Comparison of ENCODE assay signal across 9 mouse cellular contexts in the genomic region with DNA sequence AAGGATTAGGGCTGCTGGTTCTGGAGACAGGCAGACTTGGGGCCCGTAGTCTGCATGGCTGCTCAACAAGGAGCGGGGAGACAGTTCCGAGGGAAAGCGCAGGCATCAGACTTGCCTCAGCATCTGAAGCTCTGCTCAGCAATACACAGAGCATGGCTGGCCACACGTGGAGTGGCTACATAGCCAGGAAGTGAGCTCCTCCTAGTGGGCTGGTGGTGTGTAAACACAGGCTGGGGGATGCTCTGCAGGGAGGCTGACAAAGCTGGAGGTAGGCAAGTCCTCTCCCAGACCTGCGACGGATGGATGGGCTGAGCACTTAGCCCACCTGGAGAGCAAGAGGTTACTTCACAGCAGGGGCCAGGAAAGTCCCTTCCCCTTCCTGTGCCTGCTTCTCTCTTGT. TPM values are rescaled to one million over a fixed set of nuclear protein-coding genes. Genes with fewer than 3 reads are reported as not detected.
DNase-seq lines count a peak whose midpoint lies in the region; ATAC-seq and TF ChIP-seq lines count a peak whose summit lies in the region.
"Had no signal": no experiment of that assay in that cellular context is flagged by ENCODE, and none has a peak within 500 bp of the region (broad histone marks: within the 10 kb centered on the region; RNA-seq: fewer than 3 reads in every experiment).

No protein-coding gene starts in this region.

- TF ChIP-seq CTCF in testis, adult 2 months (IDR thresholded peaks at IDR 0.05; ENCODE audit: control insufficient read depth, insufficient read depth, insufficient replicate concordance, low read depth, low read length): peak; percentile 59; the same call in 1 of the 2 replicates

- 29% methylated on average over 7 of the region's 7 CpGs for WGBS in midbrain, embryonic 14.5 days

- H3K4me2 ChIP-seq in midbrain, embryonic 14.5 days (ENCODE audit: low read length): no peak overlapping the region

- ATAC-seq in granulocyte monocyte progenitor cell, adult 5-6 weeks (replicated peaks; ENCODE audit: poor library complexity, severe bottlenecking): 0 out of 2 replicates have a peak, but pooled peaks have one; percentile 13
- ATAC-seq in midbrain, embryonic 14.5 days (ENCODE audit: low FRiP score, low TSS enrichment): peak; percentile 59; the same call in 1 of the 2 replicates

- no peak overlapping the region for H3K9ac ChIP-seq in midbrain, embryonic 14.5 days (replicated peaks; ENCODE audit: low read length)

- H3K36me3 ChIP-seq in midbrain, embryonic 14.5 days (ENCODE audit: control insufficient read depth, insufficient read depth, low read length): no peaks in the 10 kb centered on the region
- no peaks in the 10 kb centered on the region for H3K36me3 ChIP-seq in testis, adult 2 months (ENCODE audit: control insufficient read depth, insufficient read depth, low read length)

- TF ChIP-seq POLR2A in testis, adult 2 months (IDR thresholded peaks at IDR 0.05; ENCODE audit: control insufficient read depth, low read depth, low read length): no peak

- intact Hi-C loops in left cerebral cortex, postnatal 14 days (cut with DNase I): loop anchor here (2.0 kb wide), 1 partner anchor 46 kb away; no protein-coding TSS in a partner anchor

- H3K4me3 ChIP-seq in midbrain, embryonic 14.5 days (replicated peaks; ENCODE audit: low read depth, low read length): no peak overlapping the region
- no peak overlapping the region for H3K4me3 ChIP-seq in testis, adult 2 months (ENCODE audit: control insufficient read depth, low read depth, low read length)
- H3K4me3 ChIP-seq: megakaryocyte, embryonic 14.5 days had no signal

- H3K9me3 ChIP-seq in midbrain, embryonic 14.5 days (ENCODE audit: control insufficient read depth, low read length): no peaks in the 10 kb centered on the region

- H3K27me3 ChIP-seq in midbrain, embryonic 14.5 days (ENCODE audit: control insufficient read depth, insufficient read depth, low read length): no peaks in the 10 kb centered on the region
- no peaks in the 10 kb centered on the region for H3K27me3 ChIP-seq in testis, adult 2 months (ENCODE audit: control insufficient read depth, insufficient read depth, low read length)

- peaks cover 7% of the 10 kb centered on the region; the same call in 1 of the 2 replicates for H3K4me1 ChIP-seq in midbrain, embryonic 14.5 days (ENCODE audit: control insufficient read depth, insufficient read depth, low read length)
- no peaks in the 10 kb centered on the region; the same call in 1 of the 2 replicates for H3K4me1 ChIP-seq in testis, adult 2 months (ENCODE audit: control insufficient read depth, insufficient read depth, low read length)

- peak; percentile 39 to 66 for DNase-seq in adrenal gland, adult (ENCODE audit: inconsistent age in 2 of 2, low spot score in 1 of 2)
- no peak for DNase-seq in adrenal gland, postnatal 4 days (ENCODE audit: low spot score in 2 of 2)
- DNase-seq in urinary bladder, postnatal 14 days (ENCODE audit: low spot score): peak; percentile 49
- no peak for DNase-seq in urinary bladder, postnatal 25 days (ENCODE audit: low spot score)
- peak; percentile 72 to 87 for DNase-seq in left cerebral cortex, postnatal 14 days (ENCODE audit: low spot score in 2 of 2)
- peak; percentile 74 for DNase-seq in midbrain, embryonic 14.5 days

- H3K27ac ChIP-seq in midbrain, embryonic 14.5 days (replicated peaks; ENCODE audit: low read depth, low read length): no peak overlapping the region
- no peak overlapping the region for H3K27ac ChIP-seq in testis, adult 2 months (ENCODE audit: control insufficient read depth, insufficient read depth, low read depth, low read length)

RNA-seq across cellular contexts. Expression of a gene that starts 31.3 kb away (rescaled TPM):
- 1 to 10 TPM; 2.3 to 2.6 TPM for total RNA-seq in adrenal gland, postnatal 4 days (2021)
- 65.1 and 77.0 TPM in 2 replicates for total RNA-seq in granulocyte monocyte progenitor cell, adult 5-6 weeks (2014; fragmentation: Nextera tagmentation)
- 101 and 110 TPM in 2 replicates for total RNA-seq in granulocyte monocyte progenitor cell, adult 5-6 weeks (2017)
- total RNA-seq in left cerebral cortex, postnatal 14 days (2021): 1 to 10 TPM; 2.0 to 2.3 TPM
- 0.24 and 1.0 TPM in 2 replicates for polyA plus RNA-seq in midbrain, embryonic 14.5 days (2014; fragmentation: Nextera tagmentation; extraction: Ambion mirVana)
- 3.6 and 4.8 TPM in 2 replicates for polyA plus RNA-seq in testis, adult 2 months (2012; rRNA removed)

RNA-seq across cellular contexts. Expression of a gene that starts 44.2 kb away (rescaled TPM):
- 100 to 1,000 TPM; 164 to 171 TPM for total RNA-seq in adrenal gland, postnatal 4 days (2021)
- 58.3 and 66.0 TPM in 2 replicates for total RNA-seq in granulocyte monocyte progenitor cell, adult 5-6 weeks (2014; fragmentation: Nextera tagmentation)
- total RNA-seq in granulocyte monocyte progenitor cell, adult 5-6 weeks (2017): 28.0 and 50.9 TPM in 2 replicates
- 100 to 1,000 TPM; 415 to 420 TPM for total RNA-seq in left cerebral cortex, postnatal 14 days (2021)
- polyA plus RNA-seq in midbrain, embryonic 14.5 days (2014; fragmentation: Nextera tagmentation; extraction: Ambion mirVana): 555 and 629 TPM in 2 replicates
- 61.5 and 71.2 TPM in 2 replicates for polyA plus RNA-seq in testis, adult 2 months (2012; rRNA removed)

Comparison
In these comparisons a context has a peak if more than half of its experiments do, and no peak if none do; other contexts are left out.
1. DNase-seq: peak in adrenal gland, adult (2 of 2), urinary bladder, postnatal 14 days (single experiment), left cerebral cortex, postnatal 14 days (2 of 2) and midbrain, embryonic 14.5 days (single experiment); none in adrenal gland, postnatal 4 days (0 of 2) and urinary bladder, postnatal 25 days (single experiment).
2. RNA of a gene that starts 31.3 kb away (total RNA-seq): 65.1 to 110 TPM in granulocyte monocyte progenitor cell, adult 5-6 weeks; 2.3 to 2.6 TPM in adrenal gland, postnatal 4 days and 2.0 to 2.3 TPM in left cerebral cortex, postnatal 14 days; every median in the first group is over 10 times any median in the second.